Mouse (Mus musculus) heart, adult 2 months (tissue): Measurements from ENCODE around the gene Wbp1l.

Source experiments
- CTCF ChIP-seq: fragments of 200-600 bp; IDR thresholded peaks from 2 replicates; pipeline ENCODE4 v1.8.1; 2022; ENCODE audit warnings: antibody characterized with exemption, mild to moderate bottlenecking, moderate library complexity
- POLR2A ChIP-seq: fragments of 200-500 bp; IDR thresholded peaks from 2 replicates; pipeline ENCODE4 v1.6.1; 2011; ENCODE audit warnings: mild to moderate bottlenecking, low read depth, low read length, control low read depth; ENCODE audit not compliant: insufficient read depth

- no peak for TF ChIP-seq CTCF
- TF ChIP-seq POLR2A = no peak
These were observed 3.5 kb downstream of the Wbp1l start for GRCm38 (mm10) chr19:46602406-46602805.
